Mouse (Mus musculus) heart, embryonic 11.5 days (tissue): ENCODE measurements around the gene Gm20929. TPM values are rescaled to one million over a fixed set of nuclear protein-coding genes. Genes with fewer than 3 reads are reported as not detected.
"Not testable (repeated sequence)": the region's sequence is repeated elsewhere in the genome, so short reads cannot be mapped to it uniquely, and the experiment has no call there.

Experiments
- ATAC-seq: fragments of 200-750 bp; cut with Nextera tagmentation; replicated peaks from 2 replicates; pipeline ENCODE4 v1.8.0; 2017; ENCODE audit warnings: moderate library complexity; ENCODE audit not compliant: insufficient number of reproducible peaks, low FRiP score, low TSS enrichment
- H3K27ac ChIP-seq: fragments of 300-500 bp; sonication (generic); 2 replicates; pipeline ENCODE4 v1.5.1; 2014; ENCODE audit warnings: mild to moderate bottlenecking, low read depth, low read length
- H3K27me3 ChIP-seq: fragments of 300-500 bp; sonication (generic); 2 replicates; pipeline ENCODE4 v1.6.1; 2014; ENCODE audit warnings: mild to moderate bottlenecking, low read length, mixed read lengths; ENCODE audit not compliant: control insufficient read depth, insufficient read depth
- H3K36me3 ChIP-seq: fragments of 300-500 bp; sonication (generic); 2 replicates; pipeline ENCODE4 v1.6.1; 2014; ENCODE audit warnings: mild to moderate bottlenecking, low read length, moderate library complexity, mixed read lengths; ENCODE audit not compliant: control insufficient read depth, insufficient read depth
- H3K4me1 ChIP-seq: fragments of 300-500 bp; sonication (generic); 2 replicates; pipeline ENCODE4 v1.6.1; 2014; ENCODE audit warnings: low read length; ENCODE audit not compliant: control insufficient read depth, insufficient read depth
- H3K4me2 ChIP-seq: fragments of 300-500 bp; sonication (generic); 2 replicates; pipeline ENCODE4 v1.6.1; 2014; ENCODE audit warnings: mild to moderate bottlenecking, moderate library complexity
- H3K4me3 ChIP-seq: fragments of 300-500 bp; sonication (generic); 2 replicates; pipeline ENCODE4 v1.5.1; 2014; ENCODE audit warnings: low read depth, low read length
- H3K9ac ChIP-seq: fragments of 300-500 bp; sonication (generic); 2 replicates; pipeline ENCODE4 v1.6.1; 2014; ENCODE audit warnings: mild to moderate bottlenecking, low read depth, low read length, moderate library complexity
- H3K9me3 ChIP-seq: fragments of 300-500 bp; sonication (generic); replicated peaks from 2 replicates; pipeline ENCODE4 v1.6.1; 2016; ENCODE audit warnings: low read length; ENCODE audit not compliant: control insufficient read depth
- WGBS: fragments of 180-500 bp; shearing (Covaris S2); extraction: QIAGEN DNeasy Blood & Tissue Kit; methylation state at CpG from one replicate; pipeline ENCODE4 v1.1.7; 2014; ENCODE audit not compliant: insufficient replicate concordance; 5-methylcytosine and 5-hydroxymethylcytosine counted together
- polyA plus RNA-seq: library from polyadenylated mRNA; unstranded; fragments of >200 nt; fragmentation: Nextera tagmentation; extraction: Ambion mirVana; gene quantifications from 2 replicates; pipeline ENCODE4 v1.2.1, GENCODE M21; 2014

Gene Gm20929
- not detected in 2 replicates for polyA plus RNA-seq

- not testable (repeated sequence) for H3K27me3 ChIP-seq, ATAC-seq, H3K27ac ChIP-seq, H3K4me2 ChIP-seq, H3K36me3 ChIP-seq, H3K9me3 ChIP-seq, H3K4me3 ChIP-seq, H3K4me1 ChIP-seq, H3K9ac ChIP-seq
- no CpG with 5 or more reads among the region's 6 CpGs for WGBS
Measured at GRCm38 (mm10) chrY:53843649-53844048, at the start of gene Gm20929. Gene Gm20929, plus strand, starts transcription at chrY:53843949.
